Mouse (Mus musculus) CD8-positive naive resting alpha-beta T cell, adult 57 days (primary cell): ENCODE measurements around the gene Gm5168. TPM values are rescaled to one million over a fixed set of nuclear protein-coding genes. Genes with fewer than 3 reads are reported as not detected.

Experiments
- total RNA-seq: library from RNA; stranded (reverse); gene quantifications from one replicate; pipeline ENCODE4 v1.2.4, GENCODE M21; 2023

Gm5168 gene
- not detected for total RNA-seq

GRCm38 (mm10) chrX:26050941-26051340 lies at the start of gene Gm5168:
TSS of gene Gm5168 (minus strand) at chrX:26051041.

Other genes starting within 250 kb of the Gm5168 start
- not detected for gene Gm2012, start 180.3 kb upstream of the Gm5168 start, total RNA-seq